Mouse (Mus musculus) ZHBTc4 (cell line): ENCODE measurements around the gene Arl15.
"Not testable (repeated sequence)": the region's sequence is repeated elsewhere in the genome, so short reads cannot be mapped to it uniquely, and the experiment has no call there.

Source experiments
- DNase-seq: peaks from one replicate; pipeline ENCODE4 v3.0.0-alpha.2; 2011; ENCODE audit warnings: low read depth, low spot score

Arl15 gene

GRCm38 (mm10) chr13:113794039-113794704, at the start of gene Arl15:
Arl15 (plus strand) TSS chr13:113794505.
- peak; percentile 99 for DNase-seq

GRCm38 (mm10) chr13:113745301-113745700, 49.0 kb upstream of the Arl15 start:
- peak; percentile 82 for DNase-seq

- no peak for DNase-seq
Measured at GRCm38 (mm10) chr13:113750766-113751165, 43.5 kb upstream of the Arl15 start.

- DNase-seq: no peak
Measured at GRCm38 (mm10) chr13:113754731-113755689, 39.3 kb upstream of the Arl15 start.

- DNase-seq: no peak
Measured at GRCm38 (mm10) chr13:113755779-113756178, 38.5 kb upstream of the Arl15 start.

GRCm38 (mm10) chr13:113761717-113762116, 32.6 kb upstream of the Arl15 start:
- no peak for DNase-seq

- peak; percentile 57 for DNase-seq
Measured at GRCm38 (mm10) chr13:113762766-113763516, 31.4 kb upstream of the Arl15 start.

GRCm38 (mm10) chr13:113765411-113765810, 28.9 kb upstream of the Arl15 start:
- no peak for DNase-seq

- DNase-seq: no peak
Measured at GRCm38 (mm10) chr13:113769829-113770228, 24.5 kb upstream of the Arl15 start.

GRCm38 (mm10) chr13:113770340-113770739, 24.0 kb upstream of the Arl15 start:
- no peak for DNase-seq

- DNase-seq: no peak
Measured at GRCm38 (mm10) chr13:113771340-113771739, 23.0 kb upstream of the Arl15 start.

- peak; percentile 91 for DNase-seq
Measured at GRCm38 (mm10) chr13:113774799-113775198, 19.5 kb upstream of the Arl15 start.

GRCm38 (mm10) chr13:113775244-113776140, 18.8 kb upstream of the Arl15 start:
- DNase-seq: no peak

- DNase-seq: no peak
Measured at GRCm38 (mm10) chr13:113785803-113786202, 8.5 kb upstream of the Arl15 start.

- no peak for DNase-seq
Measured at GRCm38 (mm10) chr13:113787136-113787535, 7.2 kb upstream of the Arl15 start.

- DNase-seq: not testable (repeated sequence)
Measured at GRCm38 (mm10) chr13:113790016-113790415, 4.3 kb upstream of the Arl15 start.

GRCm38 (mm10) chr13:113793637-113794036, 668 bp upstream of the Arl15 start:
- DNase-seq: no peak

GRCm38 (mm10) chr13:113794705-113795655, 675 bp downstream of the Arl15 start:
- peak; percentile 79 for DNase-seq

- DNase-seq: no peak
Measured at GRCm38 (mm10) chr13:113797378-113797777, 3.1 kb downstream of the Arl15 start.

- DNase-seq: no peak
Measured at GRCm38 (mm10) chr13:113799361-113799760, 5.1 kb downstream of the Arl15 start.
